Mouse (Mus musculus) kidney, adult 2 months (tissue): ENCODE measurements around the gene Ckm.

Experiments used
- CTCF ChIP-seq: fragments of 200-500 bp; conservative IDR thresholded peaks from 2 replicates; pipeline ENCODE4 v1.5.1; 2011; ENCODE audit warnings: low read depth, mild to moderate bottlenecking, control low read depth, low read length, moderate library complexity, mixed read lengths; ENCODE audit not compliant: insufficient read depth, insufficient read length
- POLR2A ChIP-seq: fragments of 200-500 bp; IDR thresholded peaks from one replicate; pipeline ENCODE4 v1.6.1; 2011; ENCODE audit warnings: low read depth, low read length, control low read depth

DNA sequence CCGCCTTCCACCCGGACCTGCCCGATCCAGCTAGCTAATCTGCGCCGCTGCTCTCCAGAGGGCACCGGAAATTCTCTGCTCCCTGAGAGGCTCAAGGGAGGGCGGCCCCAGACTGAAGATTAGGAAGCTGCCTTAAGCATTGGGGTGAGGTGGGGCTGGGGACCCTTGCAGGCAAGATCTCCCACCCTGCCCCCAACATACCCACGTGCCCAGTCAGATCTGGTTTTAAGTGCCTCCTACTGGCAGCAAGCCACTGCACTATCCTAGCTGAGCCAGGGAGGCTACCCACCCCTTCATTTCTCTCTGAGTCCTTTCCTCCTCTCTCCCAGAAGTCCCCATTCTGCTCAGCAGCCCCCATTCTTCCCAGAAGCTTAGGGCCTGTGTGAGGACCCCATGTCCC lies 26.5 kb upstream of the Ckm start:
- TF ChIP-seq POLR2A (no peak), CTCF (no peak)
